Mouse (Mus musculus) kidney, postnatal 14 days (tissue): Measurements from ENCODE around the gene Ntrk3.

ENCODE experiments used
- DNase-seq: peaks from one replicate; pipeline ENCODE4 v3.0.0; 2022; ENCODE audit warnings: mixed read lengths

The Ntrk3 gene

DNA sequence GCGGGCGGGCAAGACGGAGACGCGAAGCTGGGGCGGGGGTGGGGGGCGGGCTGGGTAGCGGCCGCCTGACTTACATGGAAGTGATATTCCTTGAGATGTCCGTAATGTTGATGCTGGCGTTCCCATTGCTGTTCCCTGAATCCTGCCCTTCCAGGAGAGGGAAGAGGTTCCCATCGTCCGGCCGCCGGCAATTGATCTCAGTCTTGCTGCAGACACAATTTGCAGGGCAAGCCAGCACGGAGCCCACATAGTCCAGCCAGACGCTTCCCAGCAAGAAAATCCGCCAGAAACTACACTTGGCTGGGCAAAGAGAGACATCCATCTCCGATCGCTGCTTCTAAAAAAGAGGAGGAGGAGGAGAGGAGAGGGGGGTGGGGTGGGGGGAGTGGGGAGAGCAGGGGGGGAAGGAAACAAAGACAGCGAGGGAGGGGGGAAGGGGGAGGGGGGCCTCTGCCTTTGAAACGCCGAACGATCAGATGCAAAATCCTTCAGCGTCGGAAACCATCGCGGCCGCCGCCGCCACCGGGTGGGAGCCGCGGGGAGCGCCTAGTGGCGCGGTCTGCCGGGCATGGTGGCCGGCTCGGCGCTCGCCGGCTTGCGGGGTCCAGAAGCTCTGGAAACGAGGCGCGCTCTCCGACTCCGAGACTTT is 160.2 kb downstream of the Ntrk3 start:
- DNase-seq: no peak

GRCm38 (mm10) chr7:78576706-78577461 is 160.9 kb downstream of the Ntrk3 start:
- peak; percentile 32 for DNase-seq

DNA sequence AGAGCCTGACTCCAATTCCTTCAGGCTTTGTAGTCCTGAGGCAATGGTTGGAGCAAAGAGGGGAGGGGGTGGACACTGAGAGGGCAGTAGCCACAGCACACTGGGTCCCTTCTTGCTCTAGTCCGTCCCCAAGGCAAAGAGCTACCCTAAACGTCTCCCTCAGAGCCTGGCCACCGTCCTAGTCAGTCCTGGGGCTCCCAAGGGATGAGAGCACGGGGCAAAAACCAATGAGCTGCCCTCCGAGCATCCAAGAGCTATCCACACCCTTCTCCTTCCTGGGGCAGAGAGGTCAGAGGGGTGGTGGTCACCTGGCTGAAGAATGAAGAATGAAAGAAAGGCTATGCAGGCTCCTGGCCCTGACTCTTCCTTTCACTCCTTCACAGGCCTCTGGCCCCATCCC is 161.6 kb downstream of the Ntrk3 start:
- DNase-seq: no peak

DNA sequence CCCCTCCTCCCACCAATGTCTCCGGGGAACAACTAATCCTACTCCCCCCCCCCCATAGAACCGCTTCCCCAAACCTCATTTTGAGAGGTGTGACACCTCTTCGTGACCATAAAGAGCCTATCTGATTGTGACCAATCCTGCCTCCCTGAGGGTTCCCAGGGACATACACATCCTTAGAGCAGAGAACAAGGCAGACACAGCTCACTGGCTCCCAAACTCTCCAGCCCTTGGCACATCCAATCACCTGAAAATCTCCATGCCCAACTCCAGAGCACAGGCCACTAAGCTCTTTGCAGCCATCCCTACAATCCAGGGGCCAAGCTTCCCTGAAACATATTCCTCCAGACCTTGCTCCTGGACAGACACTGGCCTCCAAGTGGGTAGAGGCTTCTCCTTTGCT is 162.3 kb downstream of the Ntrk3 start:
- no peak for DNase-seq

DNA sequence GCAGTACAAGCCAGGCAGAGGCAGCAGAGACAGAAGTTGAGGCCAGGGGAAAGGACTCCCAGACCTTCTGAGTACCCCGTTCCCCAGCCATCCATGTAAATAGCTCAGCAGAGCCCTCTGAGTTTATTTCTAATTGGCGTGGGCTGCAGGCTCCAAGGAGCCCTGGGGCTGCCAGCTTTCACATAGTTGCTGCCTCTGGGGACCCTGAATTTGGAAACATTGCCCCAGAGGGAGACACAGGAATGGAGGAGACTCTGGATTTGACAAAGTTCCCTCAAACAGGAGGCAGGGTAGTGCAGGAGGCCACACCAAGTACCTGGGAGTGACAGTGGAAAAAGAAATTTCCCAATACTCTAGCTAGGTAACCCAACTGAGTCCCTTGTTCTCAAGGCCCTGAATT is 166.6 kb downstream of the Ntrk3 start:
- DNase-seq: no peak

DNA sequence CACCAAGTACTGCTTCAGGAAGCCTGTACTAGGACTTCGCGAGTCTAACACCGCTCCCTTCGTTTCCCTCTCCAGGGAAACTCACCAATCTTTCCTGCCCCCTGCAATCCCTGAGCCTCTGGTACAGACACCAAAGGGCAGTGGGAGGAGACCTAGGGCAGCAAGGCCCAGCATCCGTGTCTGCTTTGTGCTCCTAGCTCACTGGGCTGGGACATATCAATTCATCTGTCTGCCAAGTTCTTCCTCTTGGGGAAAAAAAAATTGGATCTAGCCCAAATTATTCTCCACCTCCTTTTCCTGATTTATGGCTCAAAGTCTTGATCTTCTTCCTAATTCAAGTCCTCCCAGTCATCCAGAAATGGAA is 168.6 kb downstream of the Ntrk3 start:
- DNase-seq: no peak

- DNase-seq: peak; percentile 73
Measured at GRCm38 (mm10) chr7:78568411-78569254, 169.2 kb downstream of the Ntrk3 start.

DNA sequence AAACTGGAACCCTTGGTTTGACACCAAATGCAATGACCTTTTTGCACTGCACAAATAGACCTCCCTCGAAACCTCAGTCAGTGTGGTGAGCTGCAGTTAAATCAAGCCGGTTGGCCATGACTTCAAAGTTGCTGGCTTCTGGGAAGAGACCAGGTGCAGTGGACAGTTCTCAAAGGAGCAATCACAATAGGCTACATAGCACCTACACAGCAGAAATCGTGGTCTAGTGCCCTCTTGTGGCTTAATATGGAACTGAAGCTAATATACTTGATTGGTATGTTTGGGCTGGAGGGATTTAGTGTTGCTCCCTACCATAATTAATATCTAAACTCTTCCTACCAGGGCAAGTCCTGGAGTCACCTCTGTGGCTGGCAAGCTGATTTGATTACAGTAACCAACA is 171.2 kb downstream of the Ntrk3 start:
- DNase-seq: no peak

GRCm38 (mm10) chr7:78565386-78565785 is 172.4 kb downstream of the Ntrk3 start:
- DNase-seq: no peak

DNA sequence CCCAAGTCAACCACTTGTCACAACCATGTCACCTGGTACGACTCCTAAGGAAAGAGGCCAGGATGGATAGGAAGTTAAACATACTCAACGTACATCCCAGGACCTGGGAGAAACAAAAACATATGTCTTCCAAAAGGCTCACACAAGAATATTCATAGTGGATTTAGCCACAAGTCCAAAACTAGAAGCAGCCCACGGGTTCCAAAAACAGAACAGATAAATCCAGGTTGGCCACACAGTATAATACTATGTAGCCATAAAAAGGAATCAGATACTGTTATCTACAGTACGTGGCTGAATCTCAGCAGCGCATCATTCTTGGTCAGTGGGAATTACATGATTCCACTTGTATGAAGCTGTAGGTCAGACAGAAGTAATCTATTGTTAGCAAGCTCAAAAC is 179.3 kb downstream of the Ntrk3 start:
- no peak for DNase-seq

DNA sequence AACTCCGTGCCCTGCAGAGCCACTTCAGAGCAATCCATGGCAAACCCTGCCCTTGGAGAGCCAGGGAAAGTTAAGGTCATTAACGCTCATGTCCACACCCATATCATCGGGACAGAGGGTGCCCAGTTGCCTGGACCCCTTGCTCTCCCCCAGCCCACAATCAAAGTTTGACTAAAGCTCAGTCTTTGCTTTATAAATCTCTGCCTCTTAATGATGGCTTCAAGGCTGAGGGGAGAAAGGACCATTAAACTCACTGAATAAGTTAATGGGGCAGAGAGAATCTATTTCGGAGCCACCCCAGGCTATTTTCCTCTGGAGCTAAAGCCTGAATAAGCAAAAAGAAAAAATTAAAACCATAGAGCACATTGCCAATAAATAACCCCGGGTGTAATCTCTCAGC is 182.3 kb downstream of the Ntrk3 start:
- no peak for DNase-seq

DNA sequence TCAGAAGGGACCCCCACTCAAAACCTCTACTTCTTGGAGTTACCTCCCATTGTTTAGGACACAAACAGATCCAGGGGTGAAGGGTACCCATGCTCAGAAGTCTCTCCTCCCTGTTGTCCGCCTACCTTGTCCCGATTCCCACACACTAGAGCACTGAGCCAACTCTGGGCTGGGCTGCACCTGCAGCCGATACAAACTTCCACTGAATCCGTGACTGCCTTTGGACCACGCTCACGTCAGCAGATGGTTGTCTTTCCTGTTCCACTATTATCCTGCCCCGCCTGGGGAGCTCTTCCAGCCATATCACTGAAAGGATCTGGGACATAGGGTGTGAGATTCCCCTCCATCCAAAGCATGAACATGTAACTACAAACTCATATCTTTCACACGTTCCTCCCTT is 188.4 kb downstream of the Ntrk3 start:
- DNase-seq: no peak

DNA sequence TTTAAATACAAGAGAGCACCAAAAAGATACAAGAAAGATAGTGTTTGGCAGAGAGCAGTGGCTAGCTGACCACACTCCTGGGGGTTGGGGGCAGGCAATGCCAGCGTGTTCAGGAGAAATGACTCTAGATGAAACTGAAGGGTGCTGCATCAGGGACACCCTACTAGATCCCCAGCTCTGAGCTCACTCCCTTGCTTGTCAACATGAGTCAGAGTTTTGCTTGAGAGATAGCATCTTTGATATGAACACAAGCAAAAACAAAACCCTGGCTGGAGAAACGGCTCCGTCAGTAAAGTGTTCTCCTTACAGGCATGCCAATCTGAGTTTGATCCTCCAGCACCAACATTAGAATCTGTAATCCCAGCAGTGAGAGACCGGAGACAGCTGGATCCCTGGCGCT is 189.1 kb downstream of the Ntrk3 start:
- no peak for DNase-seq

DNA sequence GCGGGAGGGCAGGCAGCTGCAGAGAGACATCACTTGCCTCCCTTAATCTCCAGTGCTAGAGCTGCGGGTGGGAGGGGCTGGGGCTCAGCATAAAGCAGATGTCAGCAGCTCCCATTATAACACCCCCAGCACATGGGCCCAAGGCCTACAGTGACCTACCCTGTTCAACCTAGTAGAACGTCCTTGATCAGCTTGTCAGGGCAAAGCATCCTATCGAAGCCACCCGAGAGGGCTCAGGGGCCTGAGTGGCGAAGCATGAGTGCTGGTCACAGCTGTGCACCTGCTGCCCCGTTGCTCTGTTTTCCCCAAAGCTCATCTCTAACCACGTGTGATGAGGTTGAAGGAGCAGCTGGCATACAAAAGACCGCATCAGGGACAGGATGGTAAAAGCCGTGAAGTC is 191.3 kb downstream of the Ntrk3 start:
- DNase-seq: no peak

GRCm38 (mm10) chr7:78542468-78542867 is 195.3 kb downstream of the Ntrk3 start:
- DNase-seq: no peak

- DNase-seq: no peak
Measured at GRCm38 (mm10) chr7:78530286-78530685, 207.5 kb downstream of the Ntrk3 start.

- DNase-seq: no peak
Measured at GRCm38 (mm10) chr7:78528008-78528407, 209.8 kb downstream of the Ntrk3 start.

DNA sequence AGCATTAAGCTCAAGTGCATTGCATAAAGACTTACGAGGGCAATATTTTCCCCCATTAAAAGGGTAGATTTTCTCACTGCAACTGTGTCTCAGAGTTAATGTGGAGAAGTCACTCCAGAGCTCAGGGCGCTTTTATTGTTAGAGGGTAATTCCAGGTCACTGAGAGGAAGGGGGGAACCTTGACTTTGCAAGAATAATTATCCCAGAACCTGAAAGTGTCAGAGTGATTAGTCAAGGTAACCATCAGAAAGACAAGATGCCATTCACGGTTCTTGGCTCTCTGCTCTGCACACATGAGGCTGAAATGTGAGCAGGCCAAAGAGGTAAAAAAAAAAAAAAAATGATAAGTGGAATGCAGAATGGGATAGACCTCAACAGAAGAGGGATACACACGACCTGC is 210.2 kb downstream of the Ntrk3 start:
- no peak for DNase-seq

DNA sequence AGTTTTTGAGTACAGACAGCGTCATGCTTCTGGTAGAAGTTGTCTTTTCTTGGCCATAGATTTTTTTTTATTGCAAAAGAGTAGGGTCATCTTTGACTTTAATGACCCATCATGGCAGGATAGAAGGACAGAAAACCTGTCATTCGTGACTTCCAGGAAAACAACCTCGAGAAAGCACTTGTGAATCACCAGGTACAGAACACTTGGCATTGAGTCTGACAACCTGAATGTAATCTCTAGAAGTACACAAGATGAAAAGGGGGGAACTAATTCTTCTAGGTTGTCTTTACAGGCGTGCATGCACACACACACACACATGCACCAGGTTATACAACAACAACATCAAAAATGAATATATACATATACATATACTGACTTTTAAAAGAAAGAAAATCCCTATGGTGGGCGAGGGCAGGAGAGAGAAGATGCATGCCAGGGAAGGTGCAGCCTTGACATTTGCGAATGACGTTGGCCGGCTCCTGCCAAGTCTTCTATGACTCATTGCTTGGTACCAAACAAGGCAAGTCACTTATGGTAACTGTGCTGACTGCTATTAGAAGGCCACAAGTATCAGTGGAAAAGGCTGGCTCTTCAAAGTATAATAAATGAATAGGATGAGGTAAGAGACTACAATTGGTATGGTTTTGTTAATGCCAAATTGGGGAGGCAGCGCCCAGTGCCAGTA is 217.4 kb downstream of the Ntrk3 start:
- DNase-seq: no peak

- DNase-seq: no peak
Measured at GRCm38 (mm10) chr7:78519689-78520088, 218.1 kb downstream of the Ntrk3 start.

GRCm38 (mm10) chr7:78518760-78519363 is 218.9 kb downstream of the Ntrk3 start:
- no peak for DNase-seq

- DNase-seq: no peak
Measured at GRCm38 (mm10) chr7:78515042-78515609, 222.7 kb downstream of the Ntrk3 start.
